Mouse (Mus musculus) MEL (cell line): Measurements from ENCODE around the gene Mbtd1. TPM values are rescaled to one million over a fixed set of nuclear protein-coding genes. Genes with fewer than 3 reads are reported as not detected.
"Not testable (repeated sequence)": the region's sequence is repeated elsewhere in the genome, so short reads cannot be mapped to it uniquely, and the experiment has no call there.

Experiments
- DNase-seq: peaks from one replicate; pipeline ENCODE4 v3.0.0; 2011; ENCODE audit warnings: low read depth, low spot score
- H3K27ac ChIP-seq: 2 replicates; pipeline ENCODE4 v1.5.1; 2012; ENCODE audit warnings: low read depth, mild to moderate bottlenecking, control low read depth, low read length, moderate library complexity; ENCODE audit not compliant: control insufficient read depth
- H3K27me3 ChIP-seq, 2 experiments: fragments of 150-350 bp in 1 of 2; sonication (generic) in 1 of 2; 2 replicates each; pipeline ENCODE4 v1.6.1; 2012; ENCODE audit warnings: low read length in 2 of 2, mild to moderate bottlenecking in 2 of 2, improper control_type of control experiment in 1 of 2, moderate library complexity in 1 of 2; ENCODE audit not compliant: insufficient read depth in 2 of 2, control insufficient read depth in 1 of 2
- H3K36me3 ChIP-seq, 2 experiments: 2 replicates each; pipeline ENCODE4 v1.6.1; 2012 to 2014; ENCODE audit warnings: low read length in 2 of 2, improper control_type of control experiment in 1 of 2, inconsistent platforms in 1 of 2, mild to moderate bottlenecking in 1 of 2; ENCODE audit not compliant: insufficient read depth in 2 of 2, control insufficient read depth in 1 of 2
- H3K4me1 ChIP-seq, 2 experiments: fragments of 150-350 bp in 1 of 2; sonication (generic) in 1 of 2; 2 replicates each; pipeline ENCODE4 v1.6.1; 2012; ENCODE audit warnings: low read length in 2 of 2, improper control_type of control experiment in 1 of 2, mild to moderate bottlenecking in 1 of 2; ENCODE audit not compliant: insufficient read depth in 2 of 2, control insufficient read depth in 1 of 2
- H3K4me3 ChIP-seq, 2 experiments: fragments of 150-350 bp in 1 of 2; sonication (generic) in 1 of 2; 2 replicates each; pipeline ENCODE4 v1.5.1; 2012; ENCODE audit warnings: low read depth in 2 of 2, low read length in 2 of 2, mild to moderate bottlenecking in 2 of 2, moderate library complexity in 2 of 2, control low read depth in 1 of 2, improper control_type of control experiment in 1 of 2; ENCODE audit not compliant: control insufficient read depth in 1 of 2, insufficient read depth in 1 of 2
- H3K79me2 ChIP-seq: 2 replicates; pipeline ENCODE4 v1.6.1; 2012; ENCODE audit warnings: mild to moderate bottlenecking, low read length, moderate library complexity; ENCODE audit not compliant: control insufficient read depth, poor library complexity, insufficient read depth
- H3K9ac ChIP-seq: 2 replicates; pipeline ENCODE4 v1.6.1; 2012; ENCODE audit warnings: low read depth, mild to moderate bottlenecking, control low read depth, low read length, moderate library complexity; ENCODE audit not compliant: control insufficient read depth, poor library complexity, severe bottlenecking
- H3K9me3 ChIP-seq: fragments of 150-350 bp; sonication (generic); replicated peaks from 2 replicates; pipeline ENCODE4 v1.6.1; 2012; ENCODE audit warnings: mild to moderate bottlenecking, low read length, improper control_type of control experiment, moderate library complexity; ENCODE audit not compliant: insufficient read depth
- CTCF ChIP-seq, 3 experiments: IDR thresholded peaks in 2 of 3; conservative IDR thresholded peaks in 1 of 3; 2 replicates each; pipeline ENCODE4 v1.5.1; 2011 to 2012; ENCODE audit warnings: low read length in 3 of 3, low read depth in 2 of 3, mild to moderate bottlenecking in 2 of 3, improper control_type of control experiment in 1 of 3, inconsistent platforms in 1 of 3, mixed read lengths in 1 of 3, moderate library complexity in 1 of 3; ENCODE audit not compliant: control insufficient read depth in 1 of 3, insufficient read depth in 1 of 3, poor library complexity in 1 of 3, severe bottlenecking in 1 of 3
- ELF1 ChIP-seq: IDR thresholded peaks from 2 replicates; pipeline ENCODE4 v1.6.1; 2014; ENCODE audit warnings: low read depth, mild to moderate bottlenecking, inconsistent platforms, low read length, improper control_type of control experiment, moderate library complexity
- GABPA ChIP-seq: IDR thresholded peaks from 2 replicates; pipeline ENCODE4 v1.6.1; 2012; ENCODE audit warnings: low read depth, mild to moderate bottlenecking, inconsistent platforms, low read length, improper control_type of control experiment, moderate library complexity
- GATA1 ChIP-seq: IDR thresholded peaks from 2 replicates; pipeline ENCODE4 v1.6.1; 2011; ENCODE audit warnings: low read depth, low read length, improper control_type of control experiment
- HCFC1 ChIP-seq: IDR thresholded peaks from 2 replicates; pipeline ENCODE4 v1.6.1; 2012; ENCODE audit warnings: low read depth, mild to moderate bottlenecking, inconsistent platforms, low read length, improper control_type of control experiment, moderate library complexity
- JUND ChIP-seq: IDR thresholded peaks from 2 replicates; pipeline ENCODE4 v1.6.1; 2011; ENCODE audit warnings: low read depth, mild to moderate bottlenecking, improper control_type of control experiment, low read length
- MAFK ChIP-seq: IDR thresholded peaks from 2 replicates; pipeline ENCODE4 v1.6.1; 2011; ENCODE audit warnings: low read depth, mild to moderate bottlenecking, low read length, improper control_type of control experiment, borderline replicate concordance
- MEF2A ChIP-seq: IDR thresholded peaks from 2 replicates; pipeline ENCODE4 v1.6.1; 2014; ENCODE audit warnings: low read depth, mild to moderate bottlenecking, inconsistent platforms, low read length, improper control_type of control experiment; ENCODE audit not compliant: poor library complexity, insufficient replicate concordance, severe bottlenecking; ENCODE audit errors: extremely low read depth
- MXI1 ChIP-seq: IDR thresholded peaks from 2 replicates; pipeline ENCODE4 v1.6.1; 2011; ENCODE audit warnings: mild to moderate bottlenecking, low read depth, low read length, improper control_type of control experiment
- MYC ChIP-seq: IDR thresholded peaks from 2 replicates; pipeline ENCODE4 v1.6.1; 2011; ENCODE audit warnings: low read depth, mild to moderate bottlenecking, low read length, improper control_type of control experiment, moderate library complexity
- POLR2A ChIP-seq, 2 experiments: IDR thresholded peaks; 2 replicates each; pipeline ENCODE4 v1.6.1; 2011 to 2012; ENCODE audit warnings: low read length in 2 of 2, mild to moderate bottlenecking in 2 of 2, control low read depth in 1 of 2, improper control_type of control experiment in 1 of 2, low read depth in 1 of 2, moderate library complexity in 1 of 2; ENCODE audit not compliant: control insufficient read depth in 1 of 2, insufficient read depth in 1 of 2, poor library complexity in 1 of 2
- POLR2AphosphoS2 ChIP-seq: IDR thresholded peaks from 2 replicates; pipeline ENCODE4 v1.6.1; 2011; ENCODE audit warnings: low read length, improper control_type of control experiment
- SIN3A ChIP-seq: IDR thresholded peaks from 2 replicates; pipeline ENCODE4 v1.6.1; 2012; ENCODE audit warnings: low read length, improper control_type of control experiment, inconsistent platforms
- SMC3 ChIP-seq: IDR thresholded peaks from 2 replicates; pipeline ENCODE4 v1.6.1; 2011; ENCODE audit warnings: low read depth, low read length, improper control_type of control experiment
- TAL1 ChIP-seq: IDR thresholded peaks from 2 replicates; pipeline ENCODE4 v1.6.1; 2012; ENCODE audit warnings: mild to moderate bottlenecking, inconsistent platforms, low read length, moderate library complexity, mixed read lengths
- TBP ChIP-seq: IDR thresholded peaks from 2 replicates; pipeline ENCODE4 v1.8.0; 2011; ENCODE audit warnings: low read depth, low read length, improper control_type of control experiment
- polyA plus RNA-seq, 2 experiments: library from polyadenylated mRNA; stranded (reverse) in 1 of 2; unstranded in 1 of 2; fragments of >175 nt in 1 of 2; fragments of >200 nt in 1 of 2; gene quantifications; 2 replicates each; pipeline versions ENCODE4 v1.2.1 to v1.2.4; 2012; ENCODE audit warnings: low replicate concordance in 2 of 2, low read depth in 1 of 2; ENCODE audit not compliant: insufficient read length in 2 of 2, insufficient read depth in 1 of 2, missing spikeins in 1 of 2
- total RNA-seq: library from RNA; depleted of rRNA; stranded (reverse); fragments of 300-350 nt; gene quantifications from 2 replicates; pipeline ENCODE4 v1.2.3, GENCODE M21; 2012

Mbtd1 gene
- total and polyA plus RNA-seq, 3 experiments: 43.0 to 3,192 (median 51.8) TPM

DNA sequence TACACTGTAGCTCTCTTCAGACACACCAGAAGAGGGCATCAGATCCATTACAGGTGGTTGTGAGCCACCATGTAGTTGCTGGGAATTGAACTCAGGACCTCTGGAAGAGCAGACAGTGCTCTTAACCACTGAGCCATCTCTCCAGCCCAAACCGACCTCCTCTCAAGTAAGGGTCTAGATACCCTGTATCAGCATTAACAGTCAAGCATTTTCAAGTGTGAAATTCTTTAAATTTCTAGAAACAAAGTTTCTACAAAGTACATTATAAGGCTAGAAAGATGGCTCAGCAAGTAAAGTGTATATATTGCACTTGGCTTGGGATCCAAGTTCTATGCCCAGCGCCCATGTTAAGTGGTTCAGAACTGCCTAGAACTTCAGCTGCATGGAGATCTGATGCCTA, 29.4 kb downstream of the Mbtd1 start:
- H3K36me3 ChIP-seq: peaks cover 4 to 58% of the 10 kb centered on the region in 2 experiments
- not testable (repeated sequence) for H3K4me1 ChIP-seq, H3K27ac ChIP-seq, H3K9me3 ChIP-seq, DNase-seq, H3K27me3 ChIP-seq, H3K4me3 ChIP-seq, H3K9ac ChIP-seq, H3K79me2 ChIP-seq
- peak; percentile 62; the same call in 1 of the 2 replicates for TF ChIP-seq TBP

DNA sequence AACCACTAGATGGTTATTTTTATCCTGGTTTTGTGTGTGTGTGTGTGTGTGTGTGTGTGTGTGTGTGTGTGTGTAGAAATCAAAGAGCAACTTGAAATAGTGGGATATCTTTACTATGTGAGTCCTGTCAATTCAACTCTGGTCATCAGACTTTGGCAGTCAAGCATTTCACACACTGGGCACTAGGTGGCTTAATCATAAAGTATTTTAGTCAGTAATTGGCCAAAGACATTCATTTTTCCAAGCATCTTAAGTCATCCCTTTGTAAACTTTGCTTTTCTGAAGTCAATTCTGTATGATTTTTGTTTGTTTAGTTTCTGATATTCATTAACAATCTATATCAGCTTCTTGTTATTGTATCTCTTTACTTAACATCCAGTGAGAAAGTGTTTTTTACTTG, 43.5 kb downstream of the Mbtd1 start:
- Histone ChIP-seq H3K27me3 (no peaks in the 10 kb centered on the region), H3K4me3 (no peak overlapping the region), H3K36me3 (peaks cover 0 to 57% of the 10 kb centered on the region in 2 experiments; a peak in 2 of 4 replicates), H3K27ac (no peak overlapping the region), H3K4me1 (no peaks in the 10 kb centered on the region), H3K79me2 (no peaks in the 10 kb centered on the region), H3K9ac (no peak overlapping the region), H3K9me3 (no peaks in the 10 kb centered on the region)
- TF ChIP-seq MAFK (no peak), ELF1 (no peak), GATA1 (no peak), SIN3A (no peak), MEF2A (no peak), CTCF (IDR thresholded peaks at IDR 0.05 in 2 of 3, conservative IDR thresholded peaks at IDR 0.05 in 1 of 3; ENCODE audit: control insufficient read depth in 1 of 3, insufficient read depth in 1 of 3, low read depth in 2 of 3, low read length in 3 of 3, poor library complexity in 1 of 3, severe bottlenecking in 1 of 3) (peak in 2 of 3 experiments; percentile 16 to 27; a peak in 4 of 6 replicates), SMC3 (peak; percentile 26), POLR2AphosphoS2 (no peak), TAL1 (no peak), JUND (no peak)
- DNase-seq: peak; percentile 40

DNA sequence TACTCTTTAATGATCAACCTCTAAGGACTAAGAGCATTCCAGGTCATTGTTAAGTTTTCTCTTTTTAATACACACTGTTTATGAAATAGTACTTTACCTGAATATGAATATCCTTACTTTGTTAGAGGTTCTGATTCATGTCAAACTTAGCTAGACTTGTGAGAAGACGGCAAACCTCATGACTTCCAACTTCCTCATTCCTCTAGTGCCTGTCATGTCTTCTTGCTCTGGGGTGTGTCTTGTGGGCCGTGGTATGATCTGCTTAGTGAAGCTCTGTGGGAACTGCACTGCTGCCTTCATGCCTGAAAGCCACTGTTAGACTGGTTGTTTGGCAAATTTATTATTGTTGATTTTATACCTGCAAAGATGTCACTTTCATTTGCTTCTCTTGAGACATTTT, 55.3 kb downstream of the Mbtd1 start:
- Histone ChIP-seq H3K27me3 (no peaks in the 10 kb centered on the region), H3K27ac (no peak overlapping the region), H3K4me1 (peaks cover 4 to 5% of the 10 kb centered on the region in 2 experiments; a peak in 3 of 4 replicates), H3K4me3 (no peak overlapping the region), H3K9me3 (no peaks in the 10 kb centered on the region), H3K36me3 (peaks cover 12 to 21% of the 10 kb centered on the region in 2 experiments), H3K9ac (no peak overlapping the region), H3K79me2 (no peaks in the 10 kb centered on the region)
- DNase-seq: peak; percentile 87
- TF ChIP-seq POLR2A (IDR thresholded peaks at IDR 0.05; ENCODE audit: control insufficient read depth in 1 of 2, insufficient read depth in 1 of 2, low read depth in 1 of 2, low read length in 2 of 2, poor library complexity in 1 of 2) (no peak), HCFC1 (no peak), MYC (0 out of 2 replicates have a peak, but pooled peaks have one; percentile 60), MXI1 (peak; percentile 78), GABPA (no peak), SIN3A (peak; percentile 44; the same call in 1 of the 2 replicates)
